Mouse (Mus musculus) embryonic facial prominence, embryonic 14.5 days (tissue): ENCODE data around the gene Fabp1. TPM values are rescaled to one million over a fixed set of nuclear protein-coding genes. Genes with fewer than 3 reads are reported as not detected.

ENCODE experiments used
- ATAC-seq: fragments of 200-750 bp; cut with Nextera tagmentation; 2 replicates; pipeline ENCODE4 v1.8.0; 2017; ENCODE audit warnings: low read depth, moderate number of reproducible peaks, moderate TSS enrichment
- DNase-seq: peaks from one replicate; pipeline ENCODE4 v3.0.0-alpha.2; 2015; ENCODE audit warnings: low spot score
- H3K27ac ChIP-seq: fragments of 300-500 bp; sonication (generic); replicated peaks from 2 replicates; pipeline ENCODE4 v1.5.1; 2014; ENCODE audit warnings: low read depth, mild to moderate bottlenecking, low read length, moderate library complexity
- H3K27me3 ChIP-seq: fragments of 300-500 bp; sonication (generic); replicated peaks from 2 replicates; pipeline ENCODE4 v1.6.1; 2014; ENCODE audit warnings: low read length; ENCODE audit not compliant: control insufficient read depth, insufficient read depth
- H3K36me3 ChIP-seq: fragments of 300-500 bp; sonication (generic); 2 replicates; pipeline ENCODE4 v1.6.1; 2014; ENCODE audit warnings: low read length, mixed read lengths; ENCODE audit not compliant: control insufficient read depth, insufficient read depth
- H3K4me1 ChIP-seq: fragments of 300-500 bp; sonication (generic); 2 replicates; pipeline ENCODE4 v1.6.1; 2014; ENCODE audit warnings: antibody characterized with exemption, low read length; ENCODE audit not compliant: control insufficient read depth, insufficient read depth
- H3K4me2 ChIP-seq: fragments of 300-500 bp; sonication (generic); 2 replicates; pipeline ENCODE4 v1.6.1; 2014; ENCODE audit warnings: low read depth, mild to moderate bottlenecking, low read length, moderate library complexity, mixed read lengths
- H3K4me3 ChIP-seq: fragments of 300-500 bp; sonication (generic); 2 replicates; pipeline ENCODE4 v1.5.1; 2014; ENCODE audit warnings: low read depth, mild to moderate bottlenecking, low read length
- H3K9ac ChIP-seq: fragments of 300-500 bp; sonication (generic); 2 replicates; pipeline ENCODE4 v1.6.1; 2014; ENCODE audit warnings: low read depth, mild to moderate bottlenecking, low read length, moderate library complexity, mixed read lengths
- H3K9me3 ChIP-seq: fragments of 300-500 bp; sonication (generic); 2 replicates; pipeline ENCODE4 v1.6.1; 2016; ENCODE audit warnings: low read length; ENCODE audit not compliant: control insufficient read depth
- WGBS: fragments of 180-500 bp; shearing (Covaris S2); extraction: QIAGEN DNeasy Blood & Tissue Kit; methylation state at CpG from one replicate; pipeline ENCODE4 v1.1.7; 2014; 5-methylcytosine and 5-hydroxymethylcytosine counted together
- polyA plus RNA-seq: library from polyadenylated mRNA; unstranded; fragments of >200 nt; fragmentation: Nextera tagmentation; extraction: Ambion mirVana; gene quantifications from 2 replicates; pipeline ENCODE4 v1.2.1, GENCODE M21; 2014

Gene Fabp1
- polyA plus RNA-seq, 1 experiment from 2014 or later = not detected

- no peaks in the 10 kb centered on the region for H3K4me1 ChIP-seq
- H3K27me3 ChIP-seq = no peaks in the 10 kb centered on the region
- no peak overlapping the region for H3K27ac ChIP-seq
- no peak overlapping the region for H3K4me2 ChIP-seq
- H3K36me3 ChIP-seq = no peaks in the 10 kb centered on the region
- WGBS = 74% methylated on average over 1 of the region's 1 CpGs
- H3K9ac ChIP-seq = no peak overlapping the region
- no peaks in the 10 kb centered on the region for H3K9me3 ChIP-seq
- ATAC-seq = no peak
- no peak overlapping the region for H3K4me3 ChIP-seq
- no peak for DNase-seq
Measured at GRCm38 (mm10) chr6:71248420-71248819, 48.8 kb downstream of the Fabp1 start.

- Histone ChIP-seq H3K27me3 (no peaks in the 10 kb centered on the region), H3K9me3 (no peaks in the 10 kb centered on the region), H3K9ac (no peak overlapping the region), H3K4me2 (no peak overlapping the region), H3K36me3 (no peaks in the 10 kb centered on the region), H3K27ac (no peak overlapping the region), H3K4me3 (no peak overlapping the region), H3K4me1 (no peaks in the 10 kb centered on the region)
- DNase-seq (no peak), ATAC-seq (no peak)
- WGBS = 66% methylated on average over 3 of the region's 3 CpGs
Measured at GRCm38 (mm10) chr6:71249615-71250014, 50.0 kb downstream of the Fabp1 start.

- no peaks in the 10 kb centered on the region for H3K36me3 ChIP-seq
- H3K27ac ChIP-seq = no peak overlapping the region
- H3K9ac ChIP-seq = no peak overlapping the region
- DNase-seq (no peak), ATAC-seq (no peak)
- WGBS = 82% methylated on average over 8 of the region's 8 CpGs
- no peaks in the 10 kb centered on the region for H3K27me3 ChIP-seq
- no peaks in the 10 kb centered on the region for H3K9me3 ChIP-seq
- H3K4me3 ChIP-seq = no peak overlapping the region
- H3K4me2 ChIP-seq = no peak overlapping the region
- no peaks in the 10 kb centered on the region for H3K4me1 ChIP-seq
Measured at GRCm38 (mm10) chr6:71250951-71251350, 51.3 kb downstream of the Fabp1 start.

- Histone ChIP-seq H3K36me3 (no peaks in the 10 kb centered on the region), H3K4me2 (no peak overlapping the region), H3K4me1 (no peaks in the 10 kb centered on the region), H3K9ac (no peak overlapping the region), H3K27me3 (no peaks in the 10 kb centered on the region), H3K4me3 (no peak overlapping the region), H3K9me3 (no peaks in the 10 kb centered on the region), H3K27ac (no peak overlapping the region)
- ATAC-seq (no peak), DNase-seq (no peak)
- 87% methylated on average over 6 of the region's 6 CpGs for WGBS
Measured at GRCm38 (mm10) chr6:71254456-71254855, 54.8 kb downstream of the Fabp1 start.

Other genes with a start within 250 kb of the Fabp1 start
- gene Foxi3, start 243.3 kb upstream of the Fabp1 start, polyA plus RNA-seq = 0.51 and 1.0 TPM in 2 replicates
- 7.6 and 8.1 TPM in 2 replicates for gene Thnsl2, start 55.4 kb upstream of the Fabp1 start, polyA plus RNA-seq
- 47.4 and 47.5 TPM in 2 replicates for gene Krcc1, start 71.8 kb downstream of the Fabp1 start, polyA plus RNA-seq
- gene Smyd1, start 122.4 kb downstream of the Fabp1 start, polyA plus RNA-seq = 28.9 and 31.5 TPM in 2 replicates
- gene Cd8b1, start 123.0 kb downstream of the Fabp1 start, polyA plus RNA-seq = not detected in 2 replicates
- gene Cd8a, start 173.6 kb downstream of the Fabp1 start, polyA plus RNA-seq = not detected in 2 replicates
- gene Rmnd5a, start 240.8 kb downstream of the Fabp1 start, polyA plus RNA-seq = 8.3 and 9.6 TPM in 2 replicates